9 mouse cellular contexts compared by ENCODE assay signal in genomic region chr3:96427761-96428462, GRCm38 (mm10). TPM values are rescaled to one million over a fixed set of nuclear protein-coding genes. Genes with fewer than 3 reads are reported as not detected.
A peak's percentile ranks its signal among the peaks of the same experiment; 100 is the strongest.
DNase-seq lines count a peak whose midpoint lies in the region; ATAC-seq and TF ChIP-seq lines count a peak whose summit lies in the region.
"Had no signal": no experiment of that assay in that cellular context is flagged by ENCODE, and none has a peak within 500 bp of the region (broad histone marks: within the 10 kb centered on the region; RNA-seq: fewer than 3 reads in every experiment).

No protein-coding gene starts in this region.

- DNase-seq in lung, adult 18-20 months: no peak
- DNase-seq in MN1 (ENCODE audit: low spot score): peak; percentile 84
- DNase-seq in embryo, embryonic 11.5 days (ENCODE audit: low read depth, low spot score): peak; percentile 47
- peak; percentile 59 for DNase-seq in intestine, embryonic 14.5 days (ENCODE audit: low spot score)
- DNase-seq in cerebellum, adult 8-10 months: no peak
- DNase-seq in forebrain, postnatal 0 days: no peak

- peak overlapping the region; percentile 16 for H3K4me3 ChIP-seq in lung, embryonic 15.5 days
- H3K4me3 ChIP-seq in intestine, embryonic 14.5 days (ENCODE audit: low read depth, low read length): 0 out of 2 replicates have a peak overlapping the region, but pooled peaks have one; percentile 8
- peak overlapping the region; percentile 39 for H3K4me3 ChIP-seq in liver, embryonic 15.5 days (replicated peaks)
- no peak overlapping the region for H3K4me3 ChIP-seq in forebrain, postnatal 0 days (ENCODE audit: low read depth, low read length)

- no peaks in the 10 kb centered on the region for H3K9me3 ChIP-seq in lung, embryonic 15.5 days
- no peaks in the 10 kb centered on the region for H3K9me3 ChIP-seq in intestine, embryonic 14.5 days (ENCODE audit: control insufficient read depth, low read length)
- H3K9me3 ChIP-seq in liver, embryonic 15.5 days (replicated peaks): no peaks in the 10 kb centered on the region
- no peaks in the 10 kb centered on the region for H3K9me3 ChIP-seq in forebrain, postnatal 0 days (ENCODE audit: low read length)

- TF ChIP-seq CTCF in forebrain, postnatal 0 days (IDR thresholded peaks at IDR 0.05; ENCODE audit: low read depth): no peak

- 7% methylated on average over 16 of the region's 16 CpGs for WGBS in lung, embryonic 15.5 days
- WGBS in intestine, embryonic 14.5 days: 7% methylated on average over 16 of the region's 16 CpGs
- 2% methylated on average over 16 of the region's 16 CpGs for WGBS in liver, embryonic 15.5 days (ENCODE audit: insufficient replicate concordance)
- 7% methylated on average over 16 of the region's 16 CpGs for WGBS in forebrain, postnatal 0 days

- ATAC-seq in lung, embryonic 15.5 days (ENCODE audit: borderline replicate concordance, extremely low read depth, low FRiP score, low TSS enrichment): no peak
- ATAC-seq in intestine, embryonic 14.5 days (replicated peaks; ENCODE audit: low FRiP score, low TSS enrichment, low read depth): peak; percentile 67; the same call in 1 of the 2 replicates
- peak; percentile 70 for ATAC-seq in liver, embryonic 15.5 days (ENCODE audit: insufficient read depth)
- ATAC-seq in forebrain, postnatal 0 days: no peak

- H3K9ac ChIP-seq in lung, embryonic 15.5 days: no peak overlapping the region
- no peak overlapping the region for H3K9ac ChIP-seq in intestine, embryonic 14.5 days (ENCODE audit: low read length)
- H3K9ac ChIP-seq in liver, embryonic 15.5 days: peak overlapping the region; percentile 45; the same call in 1 of the 2 replicates
- H3K9ac ChIP-seq in forebrain, postnatal 0 days: no peak overlapping the region

- H3K4me1 ChIP-seq in lung, embryonic 15.5 days: no peaks in the 10 kb centered on the region
- H3K4me1 ChIP-seq in intestine, embryonic 14.5 days (replicated peaks; ENCODE audit: control insufficient read depth, insufficient read depth, low read length): no peaks in the 10 kb centered on the region; the same call in 1 of the 2 replicates
- peaks cover 51% of the 10 kb centered on the region for H3K4me1 ChIP-seq in liver, embryonic 15.5 days (replicated peaks)
- no peaks in the 10 kb centered on the region for H3K4me1 ChIP-seq in forebrain, postnatal 0 days (ENCODE audit: insufficient read depth)

- H3K4me2 ChIP-seq in lung, embryonic 15.5 days: peak overlapping the region; percentile 35
- peak overlapping the region; percentile 40 for H3K4me2 ChIP-seq in intestine, embryonic 14.5 days (ENCODE audit: low read length)
- peak overlapping the region; percentile 66 for H3K4me2 ChIP-seq in liver, embryonic 15.5 days
- no peak overlapping the region for H3K4me2 ChIP-seq in forebrain, postnatal 0 days (ENCODE audit: low read depth)

- H3K27me3 ChIP-seq in lung, embryonic 15.5 days: peaks cover 29% of the 10 kb centered on the region
- H3K27me3 ChIP-seq in intestine, embryonic 14.5 days (replicated peaks; ENCODE audit: control insufficient read depth, insufficient read depth, low read length): peaks cover 15% of the 10 kb centered on the region
- peaks cover 32% of the 10 kb centered on the region for H3K27me3 ChIP-seq in liver, embryonic 15.5 days
- H3K27me3 ChIP-seq in forebrain, postnatal 0 days (ENCODE audit: insufficient read depth, low read length): peaks cover 17% of the 10 kb centered on the region

- no peak overlapping the region for H3K27ac ChIP-seq in lung, embryonic 15.5 days
- H3K27ac ChIP-seq in intestine, embryonic 14.5 days (ENCODE audit: low read depth): no peak overlapping the region
- H3K27ac ChIP-seq in liver, embryonic 15.5 days (replicated peaks): peak overlapping the region; percentile 94
- H3K27ac ChIP-seq in forebrain, postnatal 0 days (ENCODE audit: low read depth, low read length): no peak overlapping the region

- no peaks in the 10 kb centered on the region for H3K36me3 ChIP-seq in lung, embryonic 15.5 days
- H3K36me3 ChIP-seq in intestine, embryonic 14.5 days (ENCODE audit: control insufficient read depth, insufficient read depth, low read length): no peaks in the 10 kb centered on the region
- no peaks in the 10 kb centered on the region for H3K36me3 ChIP-seq in liver, embryonic 15.5 days (replicated peaks)
- no peaks in the 10 kb centered on the region for H3K36me3 ChIP-seq in forebrain, postnatal 0 days (ENCODE audit: insufficient read depth)

RNA-seq across cellular contexts. Expression of gene BC107364, which starts 24.2 kb away (rescaled TPM):
- 0.14 TPM in 1 of 2 replicates, not detected in the other for polyA plus RNA-seq in lung, embryonic 15.5 days (2015; fragmentation: Nextera tagmentation; extraction: Ambion mirVana)
- polyA plus RNA-seq in intestine, embryonic 14.5 days (2014; fragmentation: Nextera tagmentation; extraction: Ambion mirVana): not detected in 2 replicates
- polyA plus RNA-seq in liver, embryonic 15.5 days (2015; fragmentation: Nextera tagmentation; extraction: Ambion mirVana): not detected in 2 replicates
- not detected in 2 replicates for total RNA-seq in forebrain, postnatal 0 days (2014; rRNA removed)
- not detected in 2 replicates for polyA plus RNA-seq in forebrain, postnatal 0 days (2015; fragmentation: Nextera tagmentation; extraction: Ambion mirVana)
- polyA plus RNA-seq: large intestine, adult 2 months had no signal

Comparison
In these comparisons a context has a peak if more than half of its experiments do, and no peak if none do; other contexts are left out.
1. ATAC-seq: peak in intestine, embryonic 14.5 days (single experiment) and liver, embryonic 15.5 days (single experiment); none in lung, embryonic 15.5 days (single experiment) and forebrain, postnatal 0 days (single experiment).
2. DNase-seq: peak in MN1 (single experiment), embryo, embryonic 11.5 days (single experiment) and intestine, embryonic 14.5 days (single experiment); none in lung, adult 18-20 months (0 of 2), cerebellum, adult 8-10 months (single experiment) and forebrain, postnatal 0 days (single experiment).